Mouse (Mus musculus) left cerebral cortex, adult 9 months (tissue): Measurements from ENCODE around the gene Vmn2r47.
"Not testable (repeated sequence)": the region's sequence is repeated elsewhere in the genome, so short reads cannot be mapped to it uniquely, and the experiment has no call there.

Experiments used
- DNase-seq, 2 experiments: peaks; one replicate each; pipeline ENCODE4 v3.0.0; 2022; ENCODE audit warnings: low spot score in 2 of 2

Vmn2r47 gene

GRCm38 (mm10) chr7:9841225-9841624, at the start of gene Vmn2r47:
Gene Vmn2r47, minus strand, starts transcription at chr7:9841325.
- DNase-seq = not testable (repeated sequence)

GRCm38 (mm10) chr7:9770471-9770870, 70.7 kb downstream of the Vmn2r47 start, which contains the start of gene Vmn2r46:
Gene Vmn2r46, minus strand, starts transcription at chr7:9770571.
- DNase-seq = not testable (repeated sequence)
